Mouse (Mus musculus) spleen, postnatal 14 days (tissue): ENCODE measurements around the gene Prss37.

Experiments
- DNase-seq, 2 experiments: peaks; one replicate each; pipeline ENCODE4 v3.0.0; 2021 to 2022; ENCODE audit warnings: low spot score in 2 of 2

Gene Prss37

GRCm38 (mm10) chr6:40519408-40519807 lies at the start of gene Prss37:
Prss37 (minus strand) TSS chr6:40519508.
- no peak for DNase-seq

- no peak for DNase-seq
Observed at GRCm38 (mm10) chr6:40554950-40555349, 35.6 kb upstream of the Prss37 start, which contains the start of gene Olfr461. Olfr461 (minus strand) TSS chr6:40555050.

GRCm38 (mm10) chr6:40544690-40545089 lies 25.4 kb upstream of the Prss37 start:
- DNase-seq = no peak

GRCm38 (mm10) chr6:40493229-40493628 lies 26.1 kb downstream of the Prss37 start, which contains the start of gene Tas2r108:
Tas2r108 (plus strand) TSS chr6:40493529.
- no peak for DNase-seq

- no peak for DNase-seq
Observed at GRCm38 (mm10) chr6:40490933-40491332, 28.4 kb downstream of the Prss37 start, which contains the start of gene Tas2r137. Tas2r137 (plus strand) TSS chr6:40491233.

GRCm38 (mm10) chr6:40482318-40482717 lies 37.0 kb downstream of the Prss37 start:
- no peak for DNase-seq

GRCm38 (mm10) chr6:40479705-40480104 lies 39.6 kb downstream of the Prss37 start:
- no peak for DNase-seq

- no peak for DNase-seq
Observed at GRCm38 (mm10) chr6:40476132-40476531, 43.2 kb downstream of the Prss37 start.

- DNase-seq = no peak
Observed at GRCm38 (mm10) chr6:40471720-40472010, 47.6 kb downstream of the Prss37 start.

GRCm38 (mm10) chr6:40470916-40471719 lies 48.2 kb downstream of the Prss37 start, which contains the start of gene Ssbp1:
Ssbp1 (plus strand) TSS chr6:40471352.
- DNase-seq = peak; percentile 74 to 84

- no peak for DNase-seq
Observed at GRCm38 (mm10) chr6:40465710-40466109, 53.6 kb downstream of the Prss37 start.
